In the genomic region with DNA sequence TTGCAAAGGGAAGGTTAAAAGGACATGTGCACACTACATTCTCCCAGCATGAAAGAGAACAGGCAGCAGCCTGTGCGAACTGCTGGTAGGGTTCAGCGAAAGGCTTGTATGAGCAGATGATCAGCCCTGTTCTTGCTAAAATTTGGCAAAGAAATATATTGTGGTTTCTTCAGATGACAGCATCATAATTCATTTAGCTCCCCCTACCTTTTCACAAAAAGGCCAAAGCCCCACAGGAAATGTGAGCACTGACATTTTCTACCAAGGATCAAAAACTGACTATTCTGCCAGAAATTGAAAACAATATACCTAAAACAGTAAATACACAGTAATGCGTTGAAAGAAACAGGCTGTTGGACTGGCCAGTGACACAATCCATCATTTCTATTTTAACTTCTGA, we compare ENCODE assay signal across 19 mouse cellular contexts.
DNase-seq lines count a peak whose midpoint lies in the region; ATAC-seq and TF ChIP-seq lines count a peak whose summit lies in the region.
"Had no signal": no experiment of that assay in that cellular context is flagged by ENCODE, and none has a peak within 500 bp of the region (broad histone marks: within the 10 kb centered on the region; RNA-seq: fewer than 3 reads in every experiment).

No protein-coding gene starts in this region.

- H3K4me1 ChIP-seq in forebrain, embryonic 14.5 days (ENCODE audit: control insufficient read depth, insufficient read depth, low read length), result peaks cover 2% of the 10 kb centered on the region; the same call in 1 of the 2 replicates
- H3K4me1 ChIP-seq in forebrain, embryonic 12.5 days, result no peaks in the 10 kb centered on the region
- H3K4me1 ChIP-seq in stomach, embryonic 14.5 days (ENCODE audit: control insufficient read depth, insufficient read depth, low read length), result 0 out of 2 replicates have a peak, but pooled peaks cover 3% of the 10 kb centered on the region
- H3K4me1 ChIP-seq in stomach, postnatal 0 days (replicated peaks; ENCODE audit: control insufficient read depth, insufficient read depth), result no peaks in the 10 kb centered on the region
- H3K4me1 ChIP-seq: heart, embryonic 15.5 days; hindbrain, embryonic 10.5 days; liver, embryonic 15.5 days; megakaryocyte, embryonic 14.5 days had no signal

- no peak overlapping the region for H3K27ac ChIP-seq in forebrain, embryonic 14.5 days (ENCODE audit: low read depth, low read length)
- no peak overlapping the region for H3K27ac ChIP-seq in forebrain, embryonic 12.5 days
- H3K27ac ChIP-seq in stomach, embryonic 14.5 days (ENCODE audit: low read length), result no peak overlapping the region; the same call in 1 of the 2 replicates
- H3K27ac ChIP-seq in stomach, postnatal 0 days (replicated peaks), result no peak overlapping the region
- H3K27ac ChIP-seq: forebrain, embryonic 15.5 days; heart, adult 2 months; heart, embryonic 15.5 days; hindbrain, embryonic 10.5 days; liver, embryonic 15.5 days had no signal

- no peak overlapping the region for H3K4me2 ChIP-seq in forebrain, embryonic 14.5 days (ENCODE audit: low read length)
- no peak overlapping the region for H3K4me2 ChIP-seq in forebrain, embryonic 12.5 days
- no peak overlapping the region for H3K4me2 ChIP-seq in stomach, embryonic 14.5 days (replicated peaks; ENCODE audit: low read depth, low read length)
- H3K4me2 ChIP-seq in stomach, postnatal 0 days (replicated peaks; ENCODE audit: low read depth), result no peak overlapping the region
- H3K4me2 ChIP-seq: forebrain, embryonic 15.5 days; heart, embryonic 15.5 days; liver, embryonic 15.5 days had no signal

- no peaks in the 10 kb centered on the region for H3K9me3 ChIP-seq in forebrain, embryonic 14.5 days (replicated peaks; ENCODE audit: control insufficient read depth, low read length)
- no peaks in the 10 kb centered on the region for H3K9me3 ChIP-seq in forebrain, embryonic 12.5 days
- no peaks in the 10 kb centered on the region for H3K9me3 ChIP-seq in stomach, embryonic 14.5 days (ENCODE audit: control insufficient read depth, low read depth, low read length)
- no peaks in the 10 kb centered on the region for H3K9me3 ChIP-seq in stomach, postnatal 0 days (ENCODE audit: control insufficient read depth, low read length)
- H3K9me3 ChIP-seq: forebrain, embryonic 15.5 days; heart, embryonic 15.5 days; hindbrain, embryonic 10.5 days; liver, embryonic 15.5 days; megakaryocyte, embryonic 14.5 days had no signal

- no peak overlapping the region for H3K9ac ChIP-seq in forebrain, embryonic 14.5 days (ENCODE audit: low read length)
- H3K9ac ChIP-seq in forebrain, embryonic 12.5 days, result no peak overlapping the region
- no peak overlapping the region for H3K9ac ChIP-seq in stomach, embryonic 14.5 days (replicated peaks; ENCODE audit: low read depth, low read length)
- H3K9ac ChIP-seq in stomach, postnatal 0 days (ENCODE audit: low read length), result no peak overlapping the region
- H3K9ac ChIP-seq: forebrain, embryonic 15.5 days; heart, embryonic 15.5 days; liver, embryonic 15.5 days had no signal

- no peak for TF ChIP-seq CTCF in stomach, postnatal 0 days (IDR thresholded peaks at IDR 0.05; ENCODE audit: low read depth)

- TF ChIP-seq EP300 in stomach, postnatal 0 days (optimal IDR thresholded peaks at IDR 0.05), result no peak

- WGBS in forebrain, embryonic 14.5 days, result 88% methylated on average over 3 of the region's 3 CpGs
- WGBS in forebrain, embryonic 12.5 days, result 91% methylated on average over 3 of the region's 3 CpGs
- WGBS in stomach, embryonic 14.5 days, result 23% methylated on average over 3 of the region's 3 CpGs
- 27% methylated on average over 3 of the region's 3 CpGs for WGBS in stomach, postnatal 0 days

- intact Hi-C loops in left cerebral cortex, postnatal 36 days (cut with DNase I), result no loop called here

- DNase-seq in forebrain, embryonic 14.5 days (ENCODE audit: low spot score), result peak; percentile 6
- peak; percentile 12 for DNase-seq in kidney, postnatal 14 days
- DNase-seq in kidney, adult 8-10 months, result no peak
- no peak for DNase-seq in stomach, postnatal 0 days (ENCODE audit: low spot score)
- DNase-seq in left cerebral cortex, postnatal 36 days (ENCODE audit: low spot score in 2 of 2), result no peak
- DNase-seq: adrenal gland, postnatal 36 days; gastrocnemius, postnatal 10 days; heart, adult 2 months; lung, postnatal 10 days; right cerebral cortex, postnatal 25 days; thymus, postnatal 25 days had no signal

- H3K4me3 ChIP-seq in forebrain, embryonic 14.5 days (ENCODE audit: low read depth, low read length), result no peak overlapping the region
- H3K4me3 ChIP-seq in forebrain, embryonic 12.5 days (replicated peaks), result no peak overlapping the region
- no peak overlapping the region for H3K4me3 ChIP-seq in stomach, embryonic 14.5 days (ENCODE audit: low read depth, low read length)
- H3K4me3 ChIP-seq in stomach, postnatal 0 days (ENCODE audit: low read depth, low read length), result no peak overlapping the region
- H3K4me3 ChIP-seq: forebrain, embryonic 15.5 days; heart, adult 2 months; heart, embryonic 15.5 days; hindbrain, embryonic 10.5 days; liver, embryonic 15.5 days; megakaryocyte, embryonic 14.5 days had no signal

- ATAC-seq in forebrain, embryonic 14.5 days, result no peak
- ATAC-seq in forebrain, embryonic 12.5 days (ENCODE audit: low FRiP score), result no peak
- ATAC-seq in stomach, embryonic 14.5 days (ENCODE audit: insufficient number of reproducible peaks, insufficient read depth, low FRiP score, low read depth), result peak; percentile 80; the same call in 1 of the 2 replicates
- no peak for ATAC-seq in stomach, postnatal 0 days (ENCODE audit: low FRiP score, low TSS enrichment)
- ATAC-seq: forebrain, embryonic 15.5 days; inflammation-experienced regulatory T-cells, adult 6 months had no signal

- no peaks in the 10 kb centered on the region for H3K36me3 ChIP-seq in forebrain, embryonic 14.5 days (ENCODE audit: control insufficient read depth, insufficient read depth, low read length)
- no peaks in the 10 kb centered on the region for H3K36me3 ChIP-seq in forebrain, embryonic 12.5 days (replicated peaks)
- no peaks in the 10 kb centered on the region for H3K36me3 ChIP-seq in stomach, embryonic 14.5 days (ENCODE audit: control insufficient read depth, insufficient read depth, low read length)
- no peaks in the 10 kb centered on the region for H3K36me3 ChIP-seq in stomach, postnatal 0 days (ENCODE audit: control insufficient read depth, insufficient read depth, low read length)
- H3K36me3 ChIP-seq: forebrain, embryonic 15.5 days; heart, embryonic 15.5 days; hindbrain, embryonic 10.5 days; liver, embryonic 15.5 days had no signal

- H3K27me3 ChIP-seq in forebrain, embryonic 14.5 days (replicated peaks; ENCODE audit: control insufficient read depth, insufficient read depth, low read length), result no peaks in the 10 kb centered on the region
- no peaks in the 10 kb centered on the region for H3K27me3 ChIP-seq in forebrain, embryonic 12.5 days
- no peaks in the 10 kb centered on the region for H3K27me3 ChIP-seq in stomach, embryonic 14.5 days (ENCODE audit: control insufficient read depth, insufficient read depth, low read length)
- H3K27me3 ChIP-seq in stomach, postnatal 0 days (ENCODE audit: control insufficient read depth, insufficient read depth, low read length), result no peaks in the 10 kb centered on the region
- H3K27me3 ChIP-seq: forebrain, embryonic 15.5 days; heart, embryonic 15.5 days; liver, embryonic 15.5 days; megakaryocyte, embryonic 14.5 days had no signal

Comparison
In these comparisons a context has a peak if more than half of its experiments do, and no peak if none do; other contexts are left out.
1. DNase-seq: peak in forebrain, embryonic 14.5 days (single experiment) and kidney, postnatal 14 days (single experiment); none in kidney, adult 8-10 months (0 of 2), stomach, postnatal 0 days (single experiment) and left cerebral cortex, postnatal 36 days (0 of 2).